Mouse (Mus musculus) lung, embryonic 16.5 days (tissue): ENCODE measurements around the gene Gm21258. TPM values are rescaled to one million over a fixed set of nuclear protein-coding genes. Genes with fewer than 3 reads are reported as not detected.
"Not testable (repeated sequence)": the region's sequence is repeated elsewhere in the genome, so short reads cannot be mapped to it uniquely, and the experiment has no call there.

ENCODE experiments used
- ATAC-seq: fragments of 200-750 bp; cut with Nextera tagmentation; 2 replicates; pipeline ENCODE4 v1.8.0; 2017; ENCODE audit warnings: low read depth, mild to moderate bottlenecking, moderate library complexity
- H3K27ac ChIP-seq: fragments of 300-500 bp; sonication (generic); 2 replicates; pipeline ENCODE4 v1.5.1; 2014; ENCODE audit warnings: mild to moderate bottlenecking, control low read depth, low read length
- H3K27me3 ChIP-seq: fragments of 300-500 bp; sonication (generic); 2 replicates; pipeline ENCODE4 v1.6.1; 2014; ENCODE audit warnings: low read depth, low read length, mixed read lengths; ENCODE audit not compliant: control insufficient read depth, insufficient read depth
- H3K36me3 ChIP-seq: fragments of 300-500 bp; sonication (generic); 2 replicates; pipeline ENCODE4 v1.6.1; 2014; ENCODE audit warnings: low read length; ENCODE audit not compliant: control insufficient read depth, insufficient read depth
- H3K4me1 ChIP-seq: fragments of 300-500 bp; sonication (generic); replicated peaks from 2 replicates; pipeline ENCODE4 v1.6.1; 2014; ENCODE audit warnings: low read length, mixed read lengths; ENCODE audit not compliant: control insufficient read depth, insufficient read depth
- H3K4me2 ChIP-seq: fragments of 300-500 bp; sonication (generic); 2 replicates; pipeline ENCODE4 v1.6.1; 2014; ENCODE audit warnings: low read depth, low read length, control low read depth
- H3K4me3 ChIP-seq: fragments of 300-500 bp; sonication (generic); 2 replicates; pipeline ENCODE4 v1.5.1; 2014; ENCODE audit warnings: mild to moderate bottlenecking, low read length, control low read depth
- H3K9ac ChIP-seq: fragments of 300-500 bp; sonication (generic); 2 replicates; pipeline ENCODE4 v1.6.1; 2014; ENCODE audit warnings: low read length, control low read depth
- H3K9me3 ChIP-seq: fragments of 300-500 bp; sonication (generic); 2 replicates; pipeline ENCODE4 v1.6.1; 2016; ENCODE audit warnings: low read length; ENCODE audit not compliant: control insufficient read depth
- WGBS: fragments of 180-500 bp; shearing (Covaris S2); extraction: QIAGEN DNeasy Blood & Tissue Kit; methylation state at CpG from one replicate; pipeline ENCODE4 v1.1.7; 2014; 5-methylcytosine and 5-hydroxymethylcytosine counted together
- polyA plus RNA-seq: library from polyadenylated mRNA; unstranded; fragments of >200 nt; fragmentation: Nextera tagmentation; extraction: Ambion mirVana; gene quantifications from 2 replicates; pipeline ENCODE4 v1.2.1, GENCODE M21; 2015

Gene Gm21258
- not detected in 2 replicates for polyA plus RNA-seq

DNA sequence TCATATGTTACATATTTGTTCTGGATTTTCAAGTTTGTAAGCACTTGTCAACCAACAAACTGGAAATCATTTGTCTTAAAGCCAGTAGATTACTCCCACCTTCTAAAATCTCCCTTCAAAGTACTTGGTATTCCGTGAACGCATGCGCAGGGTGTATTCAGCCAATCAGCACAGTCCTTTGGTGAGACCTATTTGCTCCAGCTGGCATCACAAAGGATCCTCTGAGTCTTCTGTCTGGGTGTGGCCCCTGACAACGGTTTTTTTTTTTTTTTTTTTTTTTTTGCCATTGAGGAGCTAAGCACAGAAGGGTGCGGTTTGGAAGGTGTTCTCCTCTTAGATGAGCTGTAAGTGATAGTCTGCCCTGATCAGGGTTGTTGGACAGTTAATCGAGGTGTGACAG lies at the start of gene Gm21258:
Gene Gm21258 (plus strand): TSS at position 301 of the 400 bp plus-strand sequence.
- not testable (repeated sequence) for H3K27me3 ChIP-seq, H3K36me3 ChIP-seq, H3K9me3 ChIP-seq, H3K27ac ChIP-seq, H3K4me1 ChIP-seq, H3K4me2 ChIP-seq, ATAC-seq, H3K9ac ChIP-seq, H3K4me3 ChIP-seq
- no CpG with 5 or more reads among the region's 6 CpGs for WGBS
